Mouse (Mus musculus): Measurements from ENCODE around the gene Wdr27.
"Not testable (repeated sequence)": the region's sequence is repeated elsewhere in the genome, so short reads cannot be mapped to it uniquely, and the experiment has no call there.

Gene Wdr27

GRCm38 (mm10) chr17:14943009-14943728 is at the start of gene Wdr27, which contains the start of gene 1600012H06Rik:
Gene Wdr27, minus strand, starts transcription at chr17:14943158.
Gene 1600012H06Rik, plus strand, starts transcription at chr17:14943184.
- peak; percentile 99 for DNase-seq (ENCODE audit: extremely low spot score, low read depth, low spot score)

- not testable (repeated sequence) for DNase-seq (ENCODE audit: extremely low spot score, low read depth, low spot score)
These were observed 49.7 kb upstream of the Wdr27 start for GRCm38 (mm10) chr17:14992522-14993138.

GRCm38 (mm10) chr17:14990116-14990702 is 47.3 kb upstream of the Wdr27 start:
- DNase-seq (ENCODE audit: extremely low spot score, low read depth, low spot score) = not testable (repeated sequence)

- DNase-seq (ENCODE audit: extremely low spot score, low read depth, low spot score) = not testable (repeated sequence)
These were observed 35.5 kb upstream of the Wdr27 start, which contains the start of the genes 9030025P20Rik and Gm3417 for GRCm38 (mm10) chr17:14978362-14979038. Gene 9030025P20Rik, plus strand, starts transcription at chr17:14978468. Gene Gm3417, minus strand, starts transcription at chr17:14978790.

GRCm38 (mm10) chr17:14977718-14978361 is 34.9 kb upstream of the Wdr27 start:
- not testable (repeated sequence) for DNase-seq (ENCODE audit: extremely low spot score, low read depth, low spot score)

GRCm38 (mm10) chr17:14968373-14968913 is 25.5 kb upstream of the Wdr27 start:
- DNase-seq (ENCODE audit: extremely low spot score, low read depth, low spot score) = not testable (repeated sequence)

- not testable (repeated sequence) for DNase-seq (ENCODE audit: extremely low spot score, low read depth, low spot score)
These were observed 18.7 kb upstream of the Wdr27 start for GRCm38 (mm10) chr17:14961557-14962154.

- not testable (repeated sequence) for DNase-seq (ENCODE audit: extremely low spot score, low read depth, low spot score)
These were observed 18.1 kb upstream of the Wdr27 start, which contains the start of gene Phf10 for GRCm38 (mm10) chr17:14960951-14961556. Gene Phf10, minus strand, starts transcription at chr17:14961273.

GRCm38 (mm10) chr17:14960520-14960919 is 17.6 kb upstream of the Wdr27 start:
- DNase-seq (ENCODE audit: extremely low spot score, low read depth, low spot score) = no peak

GRCm38 (mm10) chr17:14959979-14960378 is 17.0 kb upstream of the Wdr27 start:
- DNase-seq (ENCODE audit: extremely low spot score, low read depth, low spot score) = no peak

- DNase-seq (ENCODE audit: extremely low spot score, low read depth, low spot score) = no peak
These were observed 15.8 kb upstream of the Wdr27 start for GRCm38 (mm10) chr17:14958686-14959327.

- DNase-seq (ENCODE audit: extremely low spot score, low read depth, low spot score) = no peak
These were observed 10.5 kb upstream of the Wdr27 start for GRCm38 (mm10) chr17:14953452-14953851.

GRCm38 (mm10) chr17:14949161-14949827 is 6.3 kb upstream of the Wdr27 start:
- DNase-seq (ENCODE audit: extremely low spot score, low read depth, low spot score) = no peak

- DNase-seq (ENCODE audit: extremely low spot score, low read depth, low spot score) = no peak
These were observed 1.6 kb upstream of the Wdr27 start for GRCm38 (mm10) chr17:14944551-14944950.

- no peak for DNase-seq (ENCODE audit: extremely low spot score, low read depth, low spot score)
These were observed 736 bp upstream of the Wdr27 start for GRCm38 (mm10) chr17:14943729-14944059.

GRCm38 (mm10) chr17:14942181-14942580 is 777 bp downstream of the Wdr27 start:
- DNase-seq (ENCODE audit: extremely low spot score, low read depth, low spot score) = not testable (repeated sequence)

- no peak for DNase-seq (ENCODE audit: extremely low spot score, low read depth, low spot score)
These were observed 6.9 kb downstream of the Wdr27 start for GRCm38 (mm10) chr17:14935841-14936605.

- not testable (repeated sequence) for DNase-seq (ENCODE audit: extremely low spot score, low read depth, low spot score)
These were observed 7.7 kb downstream of the Wdr27 start for GRCm38 (mm10) chr17:14935280-14935679.
